Mouse (Mus musculus): ENCODE data around the gene Trem1.

Gene Trem1

GRCm38 (mm10) chr17:48269833-48270232 is 37.3 kb downstream of the Trem1 start:
- DNase-seq, result no peak

GRCm38 (mm10) chr17:48272158-48272557 is 39.6 kb downstream of the Trem1 start:
- DNase-seq, result no peak

GRCm38 (mm10) chr17:48272598-48272997 is 40.0 kb downstream of the Trem1 start:
- DNase-seq, result no peak

- no peak for DNase-seq
Observed at GRCm38 (mm10) chr17:48274098-48274497, 41.5 kb downstream of the Trem1 start.

- DNase-seq, result peak; percentile 85
Observed at GRCm38 (mm10) chr17:48274885-48275284, 42.3 kb downstream of the Trem1 start.

GRCm38 (mm10) chr17:48275736-48276135 is 43.2 kb downstream of the Trem1 start:
- no peak for DNase-seq

GRCm38 (mm10) chr17:48278381-48278780 is 45.8 kb downstream of the Trem1 start:
- no peak for DNase-seq

GRCm38 (mm10) chr17:48279002-48279401 is 46.4 kb downstream of the Trem1 start:
- no peak for DNase-seq

GRCm38 (mm10) chr17:48280943-48281738 is 48.6 kb downstream of the Trem1 start:
- no peak for DNase-seq

- peak; percentile 16 for DNase-seq
Observed at GRCm38 (mm10) chr17:48281739-48282085, 49.1 kb downstream of the Trem1 start.

- DNase-seq, result no peak
Observed at GRCm38 (mm10) chr17:48286765-48287164, 54.2 kb downstream of the Trem1 start.

GRCm38 (mm10) chr17:48287276-48287675 is 54.7 kb downstream of the Trem1 start:
- peak; percentile 19 for DNase-seq

GRCm38 (mm10) chr17:48293500-48294194 is 61.1 kb downstream of the Trem1 start:
- DNase-seq, result no peak
